Mouse (Mus musculus) B cell, adult 2 months (primary cell): ENCODE data around the gene Cd81.
A peak's percentile ranks its signal among the peaks of the same experiment; 100 is the strongest.

ENCODE experiments used
- DNase-seq, 2 experiments: peaks; one replicate each; pipeline ENCODE4 v3.0.0; 2022

Gene Cd81

DNA sequence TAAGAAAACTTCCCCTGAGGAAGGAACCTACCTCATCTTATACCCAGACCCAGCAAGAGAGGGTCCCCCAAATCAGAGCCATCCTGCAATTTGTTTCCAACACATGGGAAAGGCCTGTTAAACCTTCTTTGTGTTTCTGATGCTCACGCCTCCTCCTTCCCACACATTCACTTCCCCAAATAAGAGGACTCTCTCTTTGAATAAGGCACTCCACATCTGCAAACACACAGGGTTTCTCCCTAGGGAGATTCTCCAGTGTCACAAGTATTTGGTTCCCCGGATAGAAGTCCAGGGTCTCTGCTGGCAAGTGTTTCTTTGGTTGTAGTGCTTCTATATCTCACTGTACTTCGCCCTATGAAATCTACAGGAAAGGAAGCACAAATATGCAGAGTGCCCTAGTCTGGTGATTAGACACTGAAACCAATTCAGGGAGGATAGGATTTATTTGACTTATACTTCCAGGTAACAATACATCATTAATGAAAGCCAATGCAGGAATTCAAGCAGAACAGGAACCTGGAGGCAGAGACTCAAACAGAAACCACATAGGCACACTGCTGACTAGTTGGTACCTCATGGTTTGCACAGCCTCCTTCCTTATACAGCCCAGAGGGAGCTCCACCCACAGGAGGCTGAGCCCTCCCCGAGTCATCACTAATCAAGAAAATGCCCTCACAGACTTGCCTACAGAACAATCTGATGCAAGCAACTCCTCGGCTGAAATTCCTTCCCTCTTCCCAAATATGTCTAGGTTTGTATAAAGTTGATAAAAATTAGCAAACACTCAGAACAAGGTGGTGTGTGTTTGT, 31.0 kb upstream of the Cd81 start:
- no peak for DNase-seq

DNA sequence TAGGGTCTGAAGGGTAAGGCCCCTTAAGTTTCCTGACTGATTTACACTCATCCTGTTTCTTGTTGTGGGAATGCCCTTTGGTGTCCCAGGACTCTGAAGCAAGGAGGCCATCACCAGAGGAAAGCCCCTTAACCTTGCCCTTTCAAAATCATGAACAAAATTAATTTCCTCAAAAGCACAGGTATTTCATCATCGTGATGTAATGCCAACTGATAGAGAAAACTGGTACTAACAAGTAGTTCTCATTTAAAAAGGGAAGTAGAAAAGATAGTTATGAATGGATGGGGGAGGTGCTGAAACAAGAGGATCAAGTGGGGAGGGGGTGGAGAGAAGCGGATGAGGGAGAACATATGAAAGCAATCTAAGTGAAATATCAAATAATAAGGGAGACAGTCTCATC, 29.0 kb upstream of the Cd81 start:
- no peak for DNase-seq

DNA sequence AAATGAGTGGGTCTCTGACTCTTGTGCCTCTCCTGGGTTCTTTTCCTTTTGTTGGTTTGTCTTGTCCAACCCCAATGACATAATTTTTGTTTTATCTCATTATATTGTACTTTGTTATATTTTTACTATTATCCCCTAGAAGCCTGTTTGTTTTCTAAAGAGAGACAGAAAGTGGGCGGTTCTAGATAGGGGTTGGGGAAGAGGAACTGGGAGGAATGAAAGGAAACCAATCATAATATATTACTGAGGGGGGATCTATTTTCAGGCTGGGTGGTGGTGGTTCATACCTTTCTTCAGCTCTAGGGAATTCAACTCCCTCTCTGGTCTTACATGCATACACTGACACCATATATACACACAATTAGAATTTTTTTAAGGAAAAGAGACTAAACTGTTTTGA, 28.2 kb upstream of the Cd81 start:
- no peak for DNase-seq

DNA sequence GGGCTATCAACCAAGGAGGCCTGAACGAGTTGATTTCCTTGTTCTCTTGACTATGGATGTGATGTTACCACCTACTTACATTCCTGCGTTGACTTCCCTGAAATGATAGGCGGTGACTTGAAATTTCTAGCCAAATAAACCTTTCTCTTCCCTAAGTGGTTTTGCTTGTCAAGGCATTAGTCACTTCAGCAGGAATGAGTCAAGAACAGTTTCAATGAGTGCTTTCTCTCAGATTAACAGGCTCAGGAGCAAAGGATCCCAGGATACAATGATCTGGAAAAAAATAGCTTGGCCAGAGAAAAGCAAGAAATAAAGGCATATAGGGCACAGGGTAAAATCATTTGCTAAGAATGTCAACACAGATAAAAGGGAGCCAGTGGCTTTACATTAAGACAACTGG, 27.0 kb upstream of the Cd81 start:
- DNase-seq: no peak

DNA sequence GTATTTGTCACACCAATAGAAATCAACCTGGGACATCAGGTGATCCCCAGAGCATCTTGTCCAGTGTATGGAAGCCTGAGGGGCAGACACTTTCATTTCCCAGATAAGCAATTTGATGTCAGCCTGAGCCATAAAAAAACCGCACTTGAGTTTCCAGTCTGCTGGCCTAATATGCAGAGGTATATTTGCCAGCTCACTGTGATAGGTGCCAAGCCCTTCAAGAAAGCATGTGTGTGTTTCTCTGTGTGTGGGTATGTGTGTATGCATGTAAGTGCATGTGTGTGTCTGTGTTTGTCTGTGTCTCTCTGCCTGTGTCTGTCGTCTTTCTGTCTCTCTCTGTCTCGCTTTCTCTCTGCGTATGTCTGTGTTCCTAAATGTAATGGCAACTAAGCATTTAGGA, 25.3 kb upstream of the Cd81 start:
- DNase-seq: no peak

DNA sequence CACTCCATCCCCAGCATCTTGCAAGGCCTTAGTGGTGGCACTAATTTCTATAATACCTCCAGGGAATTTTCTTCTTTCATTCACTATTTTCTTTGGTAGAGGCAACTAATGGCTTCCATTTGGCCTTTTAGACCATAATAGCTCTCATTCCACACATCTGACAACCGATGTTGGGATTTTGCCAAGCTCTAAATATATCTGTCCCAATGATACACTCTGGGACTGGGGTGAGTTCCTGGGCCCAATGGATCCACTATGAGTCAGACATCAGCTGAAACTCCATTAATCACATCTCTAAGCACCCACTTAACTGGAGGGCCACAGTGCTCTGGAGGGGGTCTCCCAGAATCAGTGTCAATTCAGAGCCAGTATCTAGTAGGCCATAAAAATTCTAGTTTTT, 20.7 kb upstream of the Cd81 start:
- DNase-seq: no peak

DNA sequence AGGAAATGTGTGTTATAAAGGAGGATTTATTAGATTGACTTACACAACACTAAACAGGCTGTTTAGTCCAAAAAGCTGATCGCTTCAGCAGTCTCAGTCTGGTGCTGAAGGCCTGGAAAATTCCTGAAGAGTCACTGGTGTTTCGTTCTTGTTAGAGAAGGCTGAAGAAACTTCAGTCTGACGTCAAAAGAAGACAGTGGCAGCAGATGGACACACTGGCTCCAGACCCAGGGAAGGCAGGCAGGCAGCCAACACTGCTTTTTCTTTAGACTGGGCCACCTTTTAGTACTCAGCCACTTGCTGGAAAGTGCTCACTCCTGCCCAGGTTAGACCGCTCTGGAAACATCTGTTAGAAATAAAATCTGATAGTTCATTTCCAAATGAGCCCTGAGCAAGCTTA, 19.0 kb upstream of the Cd81 start:
- DNase-seq: no peak

DNA sequence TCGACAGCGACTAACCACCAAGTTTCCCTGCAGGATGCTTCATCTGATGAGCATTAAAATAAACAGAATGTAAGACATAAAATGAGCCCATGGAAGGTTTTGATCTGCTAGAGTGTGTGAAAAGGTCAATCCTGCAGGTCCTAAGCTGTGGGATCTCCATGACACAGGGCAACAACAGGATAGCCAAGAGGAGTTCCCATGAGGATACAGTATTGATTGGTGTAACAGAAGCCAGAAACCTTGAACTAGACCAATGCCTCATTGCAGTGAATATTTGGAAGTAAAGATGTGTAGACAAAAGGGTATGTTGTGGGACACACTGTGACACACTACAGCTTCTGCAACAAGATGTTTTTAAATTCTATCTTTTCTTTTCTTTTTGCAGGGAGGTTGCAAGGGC, 18.4 kb upstream of the Cd81 start:
- DNase-seq: no peak

DNA sequence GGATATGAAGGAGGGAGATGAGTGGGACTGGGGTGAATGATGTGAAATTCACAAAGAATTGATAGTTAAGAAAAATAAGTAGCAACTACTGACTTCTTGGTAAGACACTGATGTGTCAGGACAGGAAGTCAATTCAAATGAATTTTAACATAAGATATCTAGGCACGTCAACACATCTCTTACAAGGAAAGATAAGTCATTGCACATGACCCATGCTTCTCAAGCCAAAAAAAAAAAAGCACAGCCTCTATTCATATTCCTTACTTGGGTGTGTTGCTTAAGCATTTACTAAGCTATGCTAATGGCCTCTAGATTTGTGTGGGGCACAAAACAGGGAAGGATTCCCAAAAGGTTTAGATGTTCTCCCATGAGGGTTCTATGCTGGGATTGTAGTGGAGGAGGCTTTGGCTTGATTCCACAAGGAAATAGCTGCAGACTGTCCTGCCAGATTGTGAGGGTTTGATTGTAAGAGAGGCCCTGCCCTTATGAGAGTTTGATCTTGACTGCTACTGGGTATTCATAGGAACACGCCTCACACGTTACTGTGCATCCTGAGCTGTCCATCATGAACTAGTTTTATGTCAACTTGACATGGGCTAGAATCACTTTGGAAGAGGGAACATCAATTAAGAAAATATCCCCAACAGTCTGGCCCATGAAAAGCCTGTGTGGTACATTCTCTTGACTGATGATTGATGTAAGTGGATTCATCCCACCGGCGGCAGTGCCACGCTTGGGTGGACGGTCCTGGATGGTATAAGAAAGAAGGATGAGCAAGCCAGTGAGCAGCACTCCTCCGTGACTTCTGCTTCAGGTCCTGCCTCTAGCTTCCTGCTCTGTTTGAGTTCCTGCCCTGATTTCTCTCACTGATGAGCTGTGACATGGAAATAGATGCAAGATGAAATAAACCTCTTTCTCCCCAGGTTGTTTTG, 17.8 kb upstream of the Cd81 start:
- DNase-seq: no peak

DNA sequence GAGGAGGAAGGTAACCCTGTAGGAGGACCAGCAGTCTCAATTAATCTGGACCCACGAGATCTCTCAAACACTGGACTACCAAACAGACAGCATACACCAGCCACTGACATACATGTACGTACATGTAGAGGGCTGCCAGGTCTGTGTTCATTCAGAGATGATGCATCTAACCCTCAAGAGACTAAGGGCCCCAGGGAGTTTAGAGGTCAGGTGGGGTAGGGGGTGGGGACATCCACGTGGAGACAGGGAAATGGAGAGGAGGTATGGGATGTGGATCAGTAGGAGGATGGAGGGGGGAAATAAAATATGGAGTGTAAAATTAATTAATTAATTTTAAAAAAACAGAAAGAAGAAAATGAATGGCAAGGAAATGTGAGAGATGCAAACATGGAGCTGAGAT, 15.8 kb upstream of the Cd81 start:
- DNase-seq: peak in 1 of 2 experiments; percentile 57

DNA sequence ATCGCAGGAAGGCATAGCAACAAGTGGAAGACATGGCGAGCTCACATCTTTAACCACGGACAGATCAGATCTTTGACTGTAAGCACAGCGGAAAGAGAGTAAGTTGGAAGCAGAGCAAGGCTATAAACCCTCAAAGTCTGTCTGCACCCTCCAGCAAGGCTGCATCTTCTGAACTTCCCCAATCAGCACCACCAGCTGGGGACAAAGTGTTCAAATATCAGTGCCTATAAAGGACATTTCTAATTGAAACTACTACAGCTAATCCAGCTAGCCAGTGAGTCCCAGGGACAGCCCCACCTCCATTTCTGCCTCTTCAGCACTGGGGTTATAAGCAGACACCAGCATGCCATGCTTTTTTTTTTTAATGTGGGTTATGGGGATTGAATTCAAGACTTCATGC, 15.2 kb upstream of the Cd81 start:
- peak in 1 of 2 experiments; percentile 33 for DNase-seq

DNA sequence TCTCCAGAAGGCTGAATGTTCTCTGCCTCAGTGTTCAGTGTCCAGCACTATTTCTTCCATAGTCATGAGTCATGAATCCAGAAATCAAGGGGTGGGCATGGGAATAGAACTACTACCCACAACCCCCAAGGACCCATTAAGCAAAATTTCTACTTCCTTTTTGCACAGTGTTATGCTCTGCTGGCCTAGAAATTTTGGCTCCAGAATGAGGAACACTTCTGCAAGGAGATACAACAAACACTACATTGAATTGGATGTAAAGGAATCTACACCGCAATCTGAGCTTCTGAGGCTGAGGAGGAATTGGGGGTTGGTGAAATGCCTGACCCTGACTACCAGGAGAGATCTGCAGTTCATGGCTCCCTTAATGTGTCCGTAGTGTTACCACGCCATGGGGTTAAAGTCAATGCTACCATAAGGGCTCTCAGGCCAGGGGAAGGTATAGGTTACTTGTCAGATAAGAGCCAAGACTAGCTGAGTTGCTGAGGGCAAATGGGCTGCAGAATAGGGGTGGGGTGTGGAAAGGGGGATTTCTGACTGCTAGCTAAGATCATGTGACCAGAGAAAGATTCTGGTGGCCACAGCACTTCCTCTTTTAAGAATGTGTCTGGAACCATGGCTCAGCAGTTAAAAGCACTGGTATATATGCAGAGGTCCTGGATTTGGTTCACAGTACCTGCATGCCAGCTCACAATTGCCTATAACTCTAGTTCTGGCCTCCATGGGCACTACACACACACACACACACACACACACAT, 14.2 kb upstream of the Cd81 start:
- DNase-seq: peak; percentile 68 to 75

DNA sequence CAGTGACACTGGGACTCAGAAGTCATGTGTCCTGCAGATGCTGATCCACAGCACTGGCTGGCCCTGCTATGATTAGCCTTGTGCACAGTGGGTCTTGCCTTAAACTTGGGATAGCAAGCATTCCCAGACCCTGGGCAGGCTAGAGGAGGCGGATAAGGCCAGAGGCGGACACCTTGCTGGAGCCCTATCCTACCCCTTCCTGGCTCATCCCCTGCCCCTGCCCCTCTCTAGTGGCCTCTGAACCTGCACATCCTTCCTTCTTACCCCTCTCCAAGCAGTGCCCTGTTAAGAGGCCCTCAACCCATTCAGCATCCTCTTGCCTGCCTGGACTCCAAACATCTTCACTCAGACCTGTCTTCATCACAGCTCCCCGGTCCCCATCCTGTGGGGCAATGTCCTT, 12.0 kb upstream of the Cd81 start:
- no peak for DNase-seq

DNA sequence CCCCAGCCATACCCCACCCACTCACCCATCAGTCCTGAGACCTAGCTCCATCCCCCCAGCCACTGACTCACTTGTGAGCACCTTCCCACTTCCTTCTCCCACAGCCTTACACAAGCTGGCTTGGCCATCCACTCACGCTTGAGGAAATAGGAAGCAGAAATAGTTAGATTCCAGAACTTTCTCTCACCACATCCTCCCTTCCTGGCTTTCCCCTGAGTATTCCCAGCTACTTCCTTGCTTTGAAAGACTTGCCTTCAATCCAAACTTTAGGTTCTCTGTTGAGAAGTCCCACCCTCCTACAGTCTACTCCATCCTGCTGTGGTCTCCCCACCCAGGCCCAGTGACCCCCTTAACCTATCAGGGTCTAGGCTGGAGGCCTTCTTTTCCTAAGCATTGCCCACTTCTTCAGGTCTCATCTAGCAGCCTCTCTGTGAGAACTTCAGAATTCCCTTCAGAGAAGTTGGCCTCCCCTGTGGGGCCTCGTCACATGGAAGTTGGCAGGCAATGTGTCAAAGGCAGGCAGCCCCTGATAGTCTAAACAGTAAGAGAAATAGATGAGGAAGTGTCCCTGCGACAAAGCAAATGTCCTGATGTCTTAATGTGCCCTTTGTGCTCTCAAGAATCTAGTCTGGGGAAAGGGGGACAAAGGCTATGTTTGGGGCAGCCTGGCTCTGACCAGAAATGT, 11.3 kb upstream of the Cd81 start:
- DNase-seq: no peak

DNA sequence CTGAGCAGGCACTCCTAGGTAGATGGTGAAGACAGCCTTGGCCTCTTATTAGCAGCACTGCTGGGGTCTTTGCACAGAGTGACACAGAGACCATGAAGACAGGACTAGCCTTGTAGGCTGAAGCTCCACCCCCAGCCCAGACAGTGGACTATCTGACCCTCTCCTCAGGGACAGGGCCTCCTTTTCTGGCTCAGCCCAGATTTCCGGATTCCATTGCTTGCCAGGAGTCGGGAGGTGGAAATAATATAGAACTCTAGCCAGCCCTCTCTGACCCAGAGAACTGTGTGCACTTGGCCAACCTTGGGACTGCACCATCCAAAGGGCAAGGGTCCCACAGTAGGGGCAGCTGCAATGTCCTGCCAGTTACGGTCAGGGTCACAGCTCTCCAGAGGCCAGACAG, 10.4 kb upstream of the Cd81 start:
- DNase-seq: no peak

DNA sequence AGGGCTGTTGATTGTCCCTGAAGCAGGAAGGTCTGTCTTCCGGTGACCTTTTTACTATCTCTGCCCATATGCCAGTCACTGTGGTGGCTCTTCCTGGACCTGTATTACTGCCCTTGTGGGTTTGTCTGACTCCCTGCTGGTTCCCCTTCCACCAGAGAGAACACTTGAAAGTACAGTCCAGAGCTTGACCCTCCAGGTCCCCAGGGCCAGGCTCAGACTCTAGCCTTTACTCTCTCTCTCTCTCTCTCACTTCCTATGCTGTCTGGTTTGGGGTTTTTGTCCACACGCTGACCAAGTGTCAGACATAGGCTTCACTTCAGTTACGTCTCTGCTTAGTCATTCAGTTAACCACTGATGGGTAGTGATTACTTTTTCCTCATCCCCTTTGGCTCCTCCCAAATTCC, 9.6 kb upstream of the Cd81 start:
- no peak for DNase-seq

DNA sequence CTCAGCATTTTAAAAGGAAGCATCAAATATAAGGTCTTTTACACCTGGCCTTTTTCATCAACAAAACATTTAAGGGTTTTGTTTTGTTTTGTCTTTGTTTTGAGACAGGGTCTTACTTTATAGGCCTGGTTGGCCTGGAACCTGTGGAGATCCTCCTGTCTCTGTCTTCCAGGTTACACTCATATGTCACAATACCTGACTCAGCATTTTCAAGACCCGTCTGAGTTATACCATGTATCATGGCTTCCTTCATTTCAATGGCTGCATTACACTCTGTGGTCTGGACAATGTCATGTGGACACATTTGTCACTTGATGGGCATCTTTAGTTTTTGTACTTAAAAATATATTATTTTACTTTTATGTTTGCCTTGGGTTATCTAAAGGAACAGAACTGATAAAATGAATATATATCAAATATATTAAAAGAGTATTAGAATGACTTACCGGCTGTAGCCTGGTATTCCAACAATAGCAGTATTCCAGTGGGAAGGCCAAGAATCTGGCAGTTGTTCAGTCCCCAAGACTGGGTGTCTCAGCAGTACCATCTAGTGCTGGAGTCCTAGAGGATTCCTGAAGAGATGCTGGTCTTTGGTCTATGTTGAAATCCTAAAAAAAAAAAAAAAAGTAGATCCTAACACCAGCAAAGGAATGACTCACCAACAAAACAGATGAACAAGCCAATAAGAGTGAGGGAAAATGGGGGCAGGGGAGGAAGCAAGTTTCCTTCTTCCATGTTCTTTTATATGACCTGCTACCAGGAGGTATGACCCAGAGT, 8.3 kb upstream of the Cd81 start:
- DNase-seq: no peak

DNA sequence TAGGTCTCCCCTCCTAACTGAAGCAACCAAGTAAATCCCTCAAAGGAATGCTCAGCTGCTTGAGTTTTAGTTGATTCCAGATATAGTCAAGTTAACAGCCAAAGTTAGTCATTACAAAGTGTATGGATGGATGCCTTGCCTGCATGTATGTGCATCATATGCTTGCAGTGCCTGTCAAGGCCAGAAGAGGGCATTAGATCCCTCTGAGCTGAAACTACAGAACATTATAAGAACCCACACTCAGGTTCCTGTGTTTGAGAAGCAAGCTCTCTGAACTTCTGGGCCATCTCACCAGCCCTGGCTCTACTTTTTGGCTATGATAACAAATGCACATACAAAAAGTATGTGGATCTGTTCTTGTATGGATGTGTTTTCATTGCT, 7.7 kb upstream of the Cd81 start:
- peak; percentile 48 to 49 for DNase-seq

DNA sequence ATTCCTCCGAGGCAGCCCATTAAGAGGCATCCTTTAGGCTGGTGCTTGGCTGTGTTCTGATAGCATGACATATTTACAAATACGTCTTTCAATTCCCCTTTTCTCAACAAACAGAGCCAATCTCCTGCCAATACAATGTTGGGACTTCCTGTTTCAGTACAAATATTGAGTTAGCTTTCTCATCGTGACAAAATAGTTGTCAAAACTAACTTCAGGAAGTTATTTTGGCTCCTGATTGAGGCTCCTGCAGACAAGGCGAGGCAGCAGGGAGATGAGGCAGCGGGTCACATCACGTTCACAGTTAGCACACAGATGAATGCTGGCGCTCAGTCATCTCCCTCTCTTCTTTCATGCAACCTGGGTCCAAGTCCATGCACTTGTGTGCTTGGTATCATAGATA, 6.2 kb upstream of the Cd81 start:
- DNase-seq: peak; percentile 45 to 48

DNA sequence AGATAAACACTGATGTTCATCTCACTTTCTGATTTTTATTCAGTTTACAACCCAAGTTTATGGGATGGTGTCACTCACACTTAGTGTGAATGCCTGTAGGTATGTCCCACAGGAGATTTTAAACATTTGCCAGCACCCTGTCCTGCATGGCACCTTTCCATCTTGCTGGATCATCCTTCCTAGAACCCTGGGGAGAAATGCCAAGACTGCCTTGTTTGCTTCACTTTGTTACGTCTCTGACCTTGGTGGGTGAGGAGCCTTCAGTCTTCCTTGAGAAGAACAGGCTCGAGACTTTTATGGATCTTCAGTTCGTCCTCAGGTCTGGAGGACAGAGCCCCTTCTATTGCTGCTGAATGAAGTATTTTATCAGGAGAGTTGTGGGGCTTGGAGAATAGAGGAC, 3.2 kb upstream of the Cd81 start:
- DNase-seq: no peak

DNA sequence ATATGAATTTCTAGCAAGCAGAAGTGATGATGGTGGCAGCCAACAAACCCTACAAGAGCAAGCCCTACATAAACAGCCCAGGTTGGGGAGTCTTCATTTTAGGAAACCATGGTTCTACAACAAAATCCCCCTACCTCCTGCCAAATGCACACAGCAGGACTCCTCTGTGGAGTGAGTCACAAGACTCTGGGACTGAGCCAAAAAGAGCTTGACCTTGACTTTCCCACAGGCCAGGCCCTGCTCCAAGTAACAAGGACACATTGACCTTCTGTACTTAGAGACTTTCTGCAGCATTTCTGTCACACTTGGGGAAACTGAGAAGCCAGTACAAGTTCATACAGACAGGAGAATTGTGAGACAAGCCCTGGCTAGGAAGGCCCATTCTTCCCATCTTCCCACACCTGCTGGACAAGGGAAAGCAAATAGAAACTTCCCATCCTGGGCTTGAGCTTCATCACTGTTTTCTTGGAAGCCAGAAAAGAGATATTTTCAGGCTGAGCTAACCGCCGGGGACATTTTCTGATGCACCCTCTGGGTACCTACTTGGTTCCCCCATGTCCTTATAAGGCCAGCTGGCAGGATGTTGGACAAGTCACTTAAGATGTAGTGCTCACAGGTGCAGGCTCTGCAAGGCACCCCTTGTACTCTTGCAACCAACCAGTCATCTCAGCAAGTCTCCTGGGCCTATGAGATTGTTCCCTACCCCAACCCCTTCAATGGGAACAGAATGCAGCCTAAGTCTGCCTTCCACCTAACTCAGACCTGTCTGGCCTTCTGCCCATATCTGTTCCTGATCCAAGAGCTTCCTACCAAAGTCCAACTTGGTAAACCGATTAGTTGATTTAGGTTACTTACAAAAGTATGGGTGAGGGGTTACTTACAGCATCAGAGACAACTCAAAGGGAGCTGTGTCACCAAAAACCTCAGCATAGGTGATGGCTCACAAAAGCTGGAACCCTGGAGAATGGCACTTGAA, 2.4 kb upstream of the Cd81 start:
- DNase-seq: peak; percentile 29 to 36
